Mouse (Mus musculus) heart, embryonic 11.5 days (tissue): ENCODE results near the gene Psmd2. TPM values are rescaled to one million over a fixed set of nuclear protein-coding genes. Genes with fewer than 3 reads are reported as not detected.

Experiments used
- ATAC-seq: fragments of 200-750 bp; cut with Nextera tagmentation; replicated peaks from 2 replicates; pipeline ENCODE4 v1.8.0; 2017; ENCODE audit warnings: moderate library complexity; ENCODE audit not compliant: insufficient number of reproducible peaks, low FRiP score, low TSS enrichment
- H3K27ac ChIP-seq: fragments of 300-500 bp; sonication (generic); 2 replicates; pipeline ENCODE4 v1.5.1; 2014; ENCODE audit warnings: mild to moderate bottlenecking, low read depth, low read length
- H3K27me3 ChIP-seq: fragments of 300-500 bp; sonication (generic); 2 replicates; pipeline ENCODE4 v1.6.1; 2014; ENCODE audit warnings: mild to moderate bottlenecking, low read length, mixed read lengths; ENCODE audit not compliant: control insufficient read depth, insufficient read depth
- H3K36me3 ChIP-seq: fragments of 300-500 bp; sonication (generic); 2 replicates; pipeline ENCODE4 v1.6.1; 2014; ENCODE audit warnings: mild to moderate bottlenecking, low read length, moderate library complexity, mixed read lengths; ENCODE audit not compliant: control insufficient read depth, insufficient read depth
- H3K4me1 ChIP-seq: fragments of 300-500 bp; sonication (generic); 2 replicates; pipeline ENCODE4 v1.6.1; 2014; ENCODE audit warnings: low read length; ENCODE audit not compliant: control insufficient read depth, insufficient read depth
- H3K4me2 ChIP-seq: fragments of 300-500 bp; sonication (generic); 2 replicates; pipeline ENCODE4 v1.6.1; 2014; ENCODE audit warnings: mild to moderate bottlenecking, moderate library complexity
- H3K4me3 ChIP-seq: fragments of 300-500 bp; sonication (generic); 2 replicates; pipeline ENCODE4 v1.5.1; 2014; ENCODE audit warnings: low read depth, low read length
- H3K9ac ChIP-seq: fragments of 300-500 bp; sonication (generic); 2 replicates; pipeline ENCODE4 v1.6.1; 2014; ENCODE audit warnings: mild to moderate bottlenecking, low read depth, low read length, moderate library complexity
- H3K9me3 ChIP-seq: fragments of 300-500 bp; sonication (generic); replicated peaks from 2 replicates; pipeline ENCODE4 v1.6.1; 2016; ENCODE audit warnings: low read length; ENCODE audit not compliant: control insufficient read depth
- WGBS: fragments of 180-500 bp; shearing (Covaris S2); extraction: QIAGEN DNeasy Blood & Tissue Kit; methylation state at CpG from one replicate; pipeline ENCODE4 v1.1.7; 2014; ENCODE audit not compliant: insufficient replicate concordance; 5-methylcytosine and 5-hydroxymethylcytosine counted together
- polyA plus RNA-seq: library from polyadenylated mRNA; unstranded; fragments of >200 nt; fragmentation: Nextera tagmentation; extraction: Ambion mirVana; gene quantifications from 2 replicates; pipeline ENCODE4 v1.2.1, GENCODE M21; 2014

Psmd2 gene
- polyA plus RNA-seq = 275 and 327 TPM in 2 replicates

DNA sequence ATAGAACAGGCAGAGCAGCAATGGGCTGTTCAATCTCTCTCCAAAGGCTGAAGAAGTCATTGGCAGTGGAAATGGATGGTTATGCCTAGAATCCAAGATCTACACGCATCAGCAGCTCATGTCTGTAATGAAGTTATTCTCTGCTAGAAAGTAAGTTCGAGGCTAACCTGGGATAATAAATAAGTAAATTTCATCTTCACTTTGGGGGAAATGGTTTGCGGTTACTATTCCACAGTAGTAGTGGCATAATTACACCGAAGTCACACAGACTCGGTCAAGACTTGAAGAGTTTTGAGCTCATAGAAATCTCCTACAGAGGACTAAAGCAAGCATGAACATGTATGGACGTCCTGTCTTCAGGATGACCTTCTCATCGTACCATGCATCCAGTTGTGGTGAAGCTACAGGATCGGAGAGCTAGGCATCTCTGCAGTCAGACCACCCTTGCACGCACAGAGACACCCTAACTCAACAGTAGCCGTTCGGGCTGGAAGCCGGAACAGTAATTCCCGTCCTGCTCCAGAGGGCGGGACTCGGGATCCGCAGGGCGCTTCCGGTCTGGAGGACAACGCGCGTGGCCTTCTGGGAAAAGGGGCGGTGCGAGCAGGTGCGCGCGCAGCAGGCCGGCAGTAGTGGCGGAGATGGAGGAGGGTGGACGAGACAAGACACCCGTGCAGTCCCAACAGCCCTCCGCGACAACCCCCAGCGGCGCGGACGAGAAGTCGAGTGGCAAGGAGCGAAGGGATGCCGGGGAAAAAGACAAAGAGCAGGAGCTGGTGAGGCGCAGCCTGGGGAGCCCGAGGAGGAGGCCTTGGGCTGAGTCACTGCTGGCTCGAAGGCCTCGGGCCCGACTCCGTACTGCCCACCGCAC is at the start of gene Psmd2:
Psmd2 (plus strand) TSS at position 577 of the 871 bp plus-strand sequence.
- WGBS = 3% methylated on average over 46 of the region's 46 CpGs
- peaks cover 9% of the 10 kb centered on the region for H3K36me3 ChIP-seq
- 0 out of 2 replicates have a peak, but pooled peaks cover 2% of the 10 kb centered on the region for H3K27me3 ChIP-seq
- peak within 1 kb of the TSS; percentile 94 for H3K4me3 ChIP-seq
- peak within 1 kb of the TSS; percentile 91 for H3K9ac ChIP-seq
- peak within 1 kb of the TSS; percentile 71 for H3K27ac ChIP-seq
- H3K4me2 ChIP-seq = peak within 1 kb of the TSS; percentile 86
- H3K4me1 ChIP-seq = peaks cover 8% of the 10 kb centered on the region
- ATAC-seq = peak; percentile 92
- H3K9me3 ChIP-seq = no peaks in the 10 kb centered on the region

DNA sequence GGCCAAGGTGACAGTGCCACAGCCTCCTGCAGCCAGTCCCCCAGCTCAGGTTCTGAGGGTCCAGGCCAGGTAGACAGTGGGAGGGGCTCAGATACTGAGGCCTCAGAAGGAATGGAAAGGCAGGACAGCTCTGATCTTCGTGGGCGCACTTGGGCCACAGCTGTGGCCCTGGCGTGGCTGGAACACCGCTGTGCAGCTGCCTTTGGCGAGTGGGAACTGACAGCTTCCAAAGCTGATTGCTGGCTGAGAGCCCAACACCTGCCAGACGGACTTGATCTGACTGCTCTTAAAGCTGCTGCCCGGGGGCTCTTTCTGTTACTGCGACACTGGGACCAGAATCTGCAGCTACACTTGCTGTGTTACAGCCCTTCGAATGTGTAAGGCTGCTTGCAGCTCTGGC is 46.7 kb upstream of the Psmd2 start:
- H3K9ac ChIP-seq = no peak overlapping the region
- ATAC-seq = no peak
- WGBS = 73% methylated on average over 9 of the region's 9 CpGs

GRCm38 (mm10) chr16:20610501-20611356 is 40.7 kb upstream of the Psmd2 start:
- H3K27ac ChIP-seq = peak overlapping the region; percentile 80
- H3K4me3 ChIP-seq = peak overlapping the region; percentile 88
- peaks cover 10% of the 10 kb centered on the region for H3K4me1 ChIP-seq
- peaks cover 9% of the 10 kb centered on the region; the same call in 1 of the 2 replicates for H3K36me3 ChIP-seq
- H3K9ac ChIP-seq = peak overlapping the region; percentile 93
- H3K4me2 ChIP-seq = peak overlapping the region; percentile 94
- WGBS = under 1% methylated on average over 28 of the region's 28 CpGs
- no peaks in the 10 kb centered on the region for H3K27me3 ChIP-seq
- H3K9me3 ChIP-seq = no peaks in the 10 kb centered on the region
- ATAC-seq = peak; percentile 64; the same call in 1 of the 2 replicates

More for the DNA sequence above, 46.7 kb upstream of the Psmd2 start:
- Histone ChIP-seq H3K4me3 (no peak overlapping the region), H3K4me1 (peaks cover 3% of the 10 kb centered on the region; the same call in 1 of the 2 replicates), H3K9me3 (no peaks in the 10 kb centered on the region), H3K27me3 (no peaks in the 10 kb centered on the region), H3K36me3 (peaks cover 15% of the 10 kb centered on the region; the same call in 1 of the 2 replicates), H3K4me2 (no peak overlapping the region), H3K27ac (no peak overlapping the region)

GRCm38 (mm10) chr16:20611357-20612227 is 39.9 kb upstream of the Psmd2 start, which contains the start of the genes Eef1akmt4, Gm49333 and Alg3:
Gene Eef1akmt4, plus strand, starts transcription at chr16:20611593.
Gene Gm49333, plus strand, starts transcription at chr16:20611610.
Gene Alg3, minus strand, starts transcription at chr16:20611735.
- WGBS = 2% methylated on average over 41 of the region's 41 CpGs
- Histone ChIP-seq H3K27me3 (no peaks in the 10 kb centered on the region), H3K9me3 (no peaks in the 10 kb centered on the region), H3K4me3 (peak within 1 kb of the TSS; percentile 88), H3K36me3 (peaks cover 3% of the 10 kb centered on the region; the same call in 1 of the 2 replicates), H3K9ac (peak within 1 kb of the TSS; percentile 93), H3K27ac (peak within 1 kb of the TSS; percentile 80), H3K4me2 (peak within 1 kb of the TSS; percentile 94), H3K4me1 (peaks cover 10% of the 10 kb centered on the region)
- peak; percentile 94 for ATAC-seq

GRCm38 (mm10) chr16:20619541-20620398 is 31.7 kb upstream of the Psmd2 start:
- Histone ChIP-seq H3K27me3 (peaks cover 50% of the 10 kb centered on the region), H3K9ac (no peak overlapping the region)

GRCm38 (mm10) chr16:20620399-20620735 is 31.1 kb upstream of the Psmd2 start:
- H3K4me1 ChIP-seq = peaks cover 26% of the 10 kb centered on the region
- no peaks in the 10 kb centered on the region for H3K9me3 ChIP-seq
- H3K36me3 ChIP-seq = no peaks in the 10 kb centered on the region
- WGBS = 3% methylated on average over 9 of the region's 9 CpGs
- peaks cover 50% of the 10 kb centered on the region for H3K27me3 ChIP-seq
- no peak overlapping the region for H3K27ac ChIP-seq
- H3K4me2 ChIP-seq = peak overlapping the region; percentile 100
- no peak overlapping the region for H3K9ac ChIP-seq
- H3K4me3 ChIP-seq = peak overlapping the region; percentile 71
- no peak for ATAC-seq

More at GRCm38 (mm10) chr16:20619541-20620398, 31.7 kb upstream of the Psmd2 start:
- peak; percentile 52; the same call in 1 of the 2 replicates for ATAC-seq
- H3K9me3 ChIP-seq = no peaks in the 10 kb centered on the region
- H3K4me1 ChIP-seq = peaks cover 26% of the 10 kb centered on the region
- H3K4me2 ChIP-seq = peak overlapping the region; percentile 100
- no peaks in the 10 kb centered on the region for H3K36me3 ChIP-seq
- 2% methylated on average over 70 of the region's 83 CpGs for WGBS
- no peak overlapping the region for H3K27ac ChIP-seq
- H3K4me3 ChIP-seq = peak overlapping the region; percentile 71

GRCm38 (mm10) chr16:20620751-20621190 is 30.7 kb upstream of the Psmd2 start:
- Histone ChIP-seq H3K4me2 (peak overlapping the region; percentile 100), H3K4me1 (peaks cover 26% of the 10 kb centered on the region), H3K9me3 (no peaks in the 10 kb centered on the region), H3K27ac (no peak overlapping the region), H3K27me3 (peaks cover 50% of the 10 kb centered on the region), H3K9ac (peak overlapping the region; percentile 76; the same call in 1 of the 2 replicates), H3K4me3 (peak overlapping the region; percentile 71), H3K36me3 (no peaks in the 10 kb centered on the region)
- under 1% methylated on average over 32 of the region's 32 CpGs for WGBS
- ATAC-seq = 0 out of 2 replicates have a peak, but pooled peaks have one; percentile 8
